Mouse (Mus musculus) stomach, postnatal 0 days (tissue): ENCODE measurements around the gene Gabrg3. TPM values are rescaled to one million over a fixed set of nuclear protein-coding genes. Genes with fewer than 3 reads are reported as not detected.

Experiments
- ATAC-seq: fragments of 200-750 bp; cut with Nextera tagmentation; 2 replicates; pipeline ENCODE4 v1.8.0; 2017; ENCODE audit not compliant: low FRiP score, low TSS enrichment
- DNase-seq: peaks from one replicate; pipeline ENCODE4 v3.0.0-alpha.2; 2016; ENCODE audit warnings: low spot score
- H3K27ac ChIP-seq: fragments of 300-500 bp; sonication (generic); replicated peaks from 2 replicates; pipeline ENCODE4 v1.5.1; 2014; ENCODE audit warnings: mild to moderate bottlenecking, control low read depth
- H3K27me3 ChIP-seq: fragments of 300-500 bp; sonication (generic); 2 replicates; pipeline ENCODE4 v1.6.1; 2014; ENCODE audit warnings: low read length; ENCODE audit not compliant: control insufficient read depth, insufficient read depth
- H3K36me3 ChIP-seq: fragments of 300-500 bp; sonication (generic); 2 replicates; pipeline ENCODE4 v1.6.1; 2014; ENCODE audit warnings: low read length, mixed read lengths; ENCODE audit not compliant: control insufficient read depth, insufficient read depth
- H3K4me1 ChIP-seq: fragments of 300-500 bp; sonication (generic); replicated peaks from 2 replicates; pipeline ENCODE4 v1.6.1; 2014; ENCODE audit warnings: antibody characterized with exemption; ENCODE audit not compliant: control insufficient read depth, insufficient read depth
- H3K4me2 ChIP-seq: fragments of 300-500 bp; sonication (generic); replicated peaks from 2 replicates; pipeline ENCODE4 v1.6.1; 2014; ENCODE audit warnings: low read depth, mild to moderate bottlenecking, control low read depth, moderate library complexity
- H3K4me3 ChIP-seq: fragments of 300-500 bp; sonication (generic); 2 replicates; pipeline ENCODE4 v1.5.1; 2014; ENCODE audit warnings: low read depth, low read length, control low read depth
- H3K9ac ChIP-seq: fragments of 300-500 bp; sonication (generic); 2 replicates; pipeline ENCODE4 v1.6.1; 2014; ENCODE audit warnings: mild to moderate bottlenecking, low read length, control low read depth, mixed read lengths
- H3K9me3 ChIP-seq: fragments of 300-500 bp; sonication (generic); 2 replicates; pipeline ENCODE4 v1.6.1; 2016; ENCODE audit warnings: low read length; ENCODE audit not compliant: control insufficient read depth
- CTCF ChIP-seq: IDR thresholded peaks from 2 replicates; pipeline ENCODE4 v1.5.1; 2016; ENCODE audit warnings: antibody characterized with exemption, low read depth, mild to moderate bottlenecking, moderate library complexity
- EP300 ChIP-seq: optimal IDR thresholded peaks from 2 replicates; pipeline ENCODE3; 2016; ENCODE audit warnings: antibody characterized with exemption
- WGBS: fragments of 180-500 bp; shearing (Covaris S2); extraction: QIAGEN DNeasy Blood & Tissue Kit; methylation state at CpG from one replicate; pipeline ENCODE4 v1.1.7; 2014; 5-methylcytosine and 5-hydroxymethylcytosine counted together
- polyA plus RNA-seq: library from polyadenylated mRNA; unstranded; fragments of >200 nt; fragmentation: Nextera tagmentation; extraction: Ambion mirVana; gene quantifications from 2 replicates; pipeline ENCODE4 v1.2.1, GENCODE M21; 2015

Gene Gabrg3
- polyA plus RNA-seq, 1 experiment from 2014 or later = 0.56 TPM

DNA sequence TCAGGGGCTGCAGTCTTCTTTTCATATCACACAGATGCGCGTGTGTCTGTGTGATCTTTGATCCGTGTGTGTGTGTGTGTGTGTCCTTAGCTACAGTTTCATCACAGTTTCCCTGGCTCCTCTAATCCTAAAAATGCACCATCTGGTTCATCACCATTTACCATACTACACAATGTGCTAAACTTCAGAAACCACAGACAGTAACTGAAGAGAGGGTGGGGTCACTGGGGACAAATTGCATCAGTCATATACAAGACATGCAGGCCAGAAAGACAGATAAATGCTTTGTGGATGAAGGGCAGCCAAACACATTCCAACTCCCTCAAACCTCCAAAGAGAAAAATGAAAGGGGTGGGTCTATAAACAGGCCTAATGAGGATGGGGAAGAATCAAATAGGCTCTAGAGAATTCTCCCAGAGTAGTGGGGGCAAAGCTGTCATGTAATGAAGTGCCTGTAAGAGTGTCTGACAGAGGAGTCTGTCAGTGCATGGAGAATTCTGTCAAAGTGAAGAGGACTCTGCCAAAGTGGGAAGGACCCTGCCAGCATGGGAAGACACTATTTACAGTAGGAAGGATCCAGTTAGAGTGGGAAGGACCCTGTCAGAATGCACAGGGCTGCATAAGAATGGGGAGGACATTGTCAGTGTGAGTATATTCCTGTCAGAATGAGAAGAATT is 386.3 kb downstream of the Gabrg3 start:
- Histone ChIP-seq H3K4me2 (no peak overlapping the region), H3K27ac (no peak overlapping the region), H3K4me1 (no peaks in the 10 kb centered on the region), H3K27me3 (no peaks in the 10 kb centered on the region), H3K9ac (no peak overlapping the region), H3K9me3 (no peaks in the 10 kb centered on the region), H3K4me3 (no peak overlapping the region), H3K36me3 (no peaks in the 10 kb centered on the region)
- WGBS = 85% methylated on average over 3 of the region's 3 CpGs
- no peak for ATAC-seq
- TF ChIP-seq EP300 = no peak
- TF ChIP-seq CTCF = no peak
- no peak for DNase-seq

DNA sequence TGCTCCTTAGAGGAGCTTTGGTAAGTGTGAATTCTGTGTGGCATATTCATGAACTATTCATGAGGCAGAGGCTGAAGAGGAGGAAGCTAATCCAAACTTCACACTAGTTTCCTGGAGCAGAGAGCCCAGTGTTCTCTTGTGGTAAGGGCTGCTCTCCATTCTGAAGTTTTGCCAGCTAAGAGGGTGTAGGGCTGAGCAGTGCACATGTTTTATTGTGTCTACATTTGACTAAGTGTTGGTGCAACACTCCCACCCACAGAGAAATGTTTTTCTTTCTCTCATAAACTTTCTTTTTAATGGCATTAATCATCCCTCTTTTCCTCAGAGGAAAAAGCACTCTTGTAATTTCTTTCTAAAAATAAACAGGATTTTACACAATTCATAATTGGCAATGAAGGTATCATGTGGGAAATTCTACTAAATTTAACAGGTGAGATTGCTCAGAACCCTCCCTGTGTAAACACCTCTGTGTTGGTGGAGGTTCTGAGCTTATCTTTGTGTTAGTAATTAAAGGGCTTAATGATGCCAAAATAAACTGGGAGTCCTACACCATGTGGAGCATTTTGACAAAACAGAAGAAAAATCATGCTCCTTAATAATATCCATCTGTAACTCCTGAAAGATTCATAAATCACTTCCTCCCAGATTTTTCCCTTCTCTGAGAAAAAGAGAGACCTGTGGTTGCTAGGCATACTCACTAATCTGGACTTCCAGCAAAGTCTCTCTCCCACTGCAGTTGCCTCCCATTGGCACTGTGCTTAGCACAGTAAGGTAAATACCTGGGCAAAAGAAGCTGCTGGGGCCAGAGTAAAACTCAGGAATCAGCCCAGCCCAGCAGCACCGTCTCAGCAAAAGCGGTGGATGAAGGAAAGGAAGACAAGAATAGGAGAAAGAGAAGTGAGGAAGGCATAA is 389.0 kb downstream of the Gabrg3 start:
- H3K27ac ChIP-seq = no peak overlapping the region
- no peaks in the 10 kb centered on the region for H3K27me3 ChIP-seq
- no peaks in the 10 kb centered on the region for H3K36me3 ChIP-seq
- H3K4me2 ChIP-seq = no peak overlapping the region
- TF ChIP-seq CTCF (no peak), EP300 (no peak)
- H3K4me3 ChIP-seq = no peak overlapping the region
- ATAC-seq (no peak), DNase-seq (no peak)
- WGBS = 72% methylated on average over 2 of the region's 2 CpGs
- no peaks in the 10 kb centered on the region for H3K4me1 ChIP-seq
- no peak overlapping the region for H3K9ac ChIP-seq
- no peaks in the 10 kb centered on the region for H3K9me3 ChIP-seq

GRCm38 (mm10) chr7:56946398-56946797 is 440.6 kb downstream of the Gabrg3 start:
- Histone ChIP-seq H3K9me3 (no peaks in the 10 kb centered on the region), H3K4me1 (no peaks in the 10 kb centered on the region), H3K27me3 (no peaks in the 10 kb centered on the region), H3K4me3 (no peak overlapping the region), H3K4me2 (no peak overlapping the region), H3K9ac (no peak overlapping the region), H3K36me3 (no peaks in the 10 kb centered on the region), H3K27ac (no peak overlapping the region)
- WGBS = no CpG with 5 or more reads among the region's 2 CpGs
- no peak for DNase-seq
- no peak for TF ChIP-seq EP300
- TF ChIP-seq CTCF = peak; percentile 77
- no peak for ATAC-seq

DNA sequence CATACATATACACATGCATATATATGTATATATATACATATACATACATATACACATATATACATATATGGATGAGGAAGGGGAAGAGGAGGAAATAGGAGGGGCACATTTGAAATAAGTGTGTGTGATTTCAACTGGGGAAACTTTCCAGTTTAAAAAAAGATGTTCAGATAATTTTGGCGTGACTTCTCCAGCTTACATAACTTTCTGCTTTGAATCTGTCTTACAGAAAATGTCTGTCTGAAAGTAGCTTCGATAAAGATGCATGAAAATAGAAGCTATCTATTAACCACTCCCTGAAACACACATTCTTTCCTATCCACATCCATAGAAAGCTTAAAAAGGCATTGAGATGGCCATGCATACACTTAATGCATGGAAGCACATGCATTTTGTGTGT is 445.4 kb downstream of the Gabrg3 start:
- no peak for ATAC-seq
- H3K27me3 ChIP-seq = no peaks in the 10 kb centered on the region
- WGBS = 69% methylated on average over 2 of the region's 2 CpGs

GRCm38 (mm10) chr7:56938020-56938419 is 449.0 kb downstream of the Gabrg3 start:
- Histone ChIP-seq H3K9ac (no peak overlapping the region), H3K4me1 (no peaks in the 10 kb centered on the region), H3K36me3 (no peaks in the 10 kb centered on the region), H3K4me3 (no peak overlapping the region), H3K27me3 (no peaks in the 10 kb centered on the region), H3K9me3 (no peaks in the 10 kb centered on the region), H3K27ac (no peak overlapping the region), H3K4me2 (no peak overlapping the region)
- TF ChIP-seq CTCF (peak; percentile 47), EP300 (no peak)
- DNase-seq (no peak), ATAC-seq (no peak)
- 74% methylated on average over 5 of the region's 5 CpGs for WGBS

More for the DNA sequence above, 445.4 kb downstream of the Gabrg3 start:
- Histone ChIP-seq H3K4me2 (no peak overlapping the region), H3K9me3 (no peaks in the 10 kb centered on the region), H3K36me3 (no peaks in the 10 kb centered on the region), H3K4me3 (no peak overlapping the region), H3K4me1 (no peaks in the 10 kb centered on the region), H3K27ac (no peak overlapping the region), H3K9ac (no peak overlapping the region)
- TF ChIP-seq EP300 = no peak
- no peak for TF ChIP-seq CTCF
- DNase-seq = no peak

DNA sequence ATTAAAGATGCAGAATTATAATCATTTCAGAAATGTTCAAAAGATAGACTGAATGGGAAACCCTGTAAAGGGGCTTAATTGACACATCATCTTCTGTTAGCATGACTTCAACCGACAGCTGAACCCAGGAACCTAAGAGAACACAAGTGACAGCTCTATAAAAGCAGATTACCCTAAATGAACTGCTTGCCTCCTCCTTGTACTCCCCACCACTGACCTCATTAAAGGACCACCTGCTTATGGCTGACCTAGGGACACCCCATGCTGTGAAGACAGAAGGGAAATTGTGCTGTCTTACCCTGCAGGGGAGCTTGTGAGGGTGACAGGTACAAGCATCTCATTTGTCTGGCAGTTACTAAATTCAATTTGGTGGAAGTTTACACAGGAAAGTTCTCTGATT is 467.5 kb downstream of the Gabrg3 start:
- ATAC-seq = no peak

More for the DNA sequence above, 467.5 kb downstream of the Gabrg3 start:
- H3K9ac ChIP-seq = no peak overlapping the region
- no peaks in the 10 kb centered on the region for H3K9me3 ChIP-seq
- no peaks in the 10 kb centered on the region for H3K4me1 ChIP-seq
- no peak overlapping the region for H3K27ac ChIP-seq
- H3K4me2 ChIP-seq = no peak overlapping the region
- DNase-seq = no peak
- TF ChIP-seq CTCF (no peak), EP300 (no peak)
- no peaks in the 10 kb centered on the region for H3K27me3 ChIP-seq
- no peaks in the 10 kb centered on the region for H3K36me3 ChIP-seq
- WGBS = 73% methylated on average over 1 of the region's 1 CpGs
- H3K4me3 ChIP-seq = no peak overlapping the region
